Mouse (Mus musculus) MEL (cell line): ENCODE measurements around the gene Stk38l. TPM values are rescaled to one million over a fixed set of nuclear protein-coding genes. Genes with fewer than 3 reads are reported as not detected.

Experiments used
- DNase-seq: peaks from one replicate; pipeline ENCODE4 v3.0.0; 2011; ENCODE audit warnings: low read depth, low spot score
- H3K27ac ChIP-seq: 2 replicates; pipeline ENCODE4 v1.5.1; 2012; ENCODE audit warnings: low read depth, mild to moderate bottlenecking, control low read depth, low read length, moderate library complexity; ENCODE audit not compliant: control insufficient read depth
- H3K27me3 ChIP-seq, 2 experiments: fragments of 150-350 bp in 1 of 2; sonication (generic) in 1 of 2; 2 replicates each; pipeline ENCODE4 v1.6.1; 2012; ENCODE audit warnings: low read length in 2 of 2, mild to moderate bottlenecking in 2 of 2, improper control_type of control experiment in 1 of 2, moderate library complexity in 1 of 2; ENCODE audit not compliant: insufficient read depth in 2 of 2, control insufficient read depth in 1 of 2
- H3K36me3 ChIP-seq, 2 experiments: 2 replicates each; pipeline ENCODE4 v1.6.1; 2012 to 2014; ENCODE audit warnings: low read length in 2 of 2, improper control_type of control experiment in 1 of 2, inconsistent platforms in 1 of 2, mild to moderate bottlenecking in 1 of 2; ENCODE audit not compliant: insufficient read depth in 2 of 2, control insufficient read depth in 1 of 2
- H3K4me1 ChIP-seq, 2 experiments: fragments of 150-350 bp in 1 of 2; sonication (generic) in 1 of 2; 2 replicates each; pipeline ENCODE4 v1.6.1; 2012; ENCODE audit warnings: low read length in 2 of 2, improper control_type of control experiment in 1 of 2, mild to moderate bottlenecking in 1 of 2; ENCODE audit not compliant: insufficient read depth in 2 of 2, control insufficient read depth in 1 of 2
- H3K4me3 ChIP-seq, 2 experiments: fragments of 150-350 bp in 1 of 2; sonication (generic) in 1 of 2; 2 replicates each; pipeline ENCODE4 v1.5.1; 2012; ENCODE audit warnings: low read depth in 2 of 2, low read length in 2 of 2, mild to moderate bottlenecking in 2 of 2, moderate library complexity in 2 of 2, control low read depth in 1 of 2, improper control_type of control experiment in 1 of 2; ENCODE audit not compliant: control insufficient read depth in 1 of 2, insufficient read depth in 1 of 2
- H3K79me2 ChIP-seq: 2 replicates; pipeline ENCODE4 v1.6.1; 2012; ENCODE audit warnings: mild to moderate bottlenecking, low read length, moderate library complexity; ENCODE audit not compliant: control insufficient read depth, poor library complexity, insufficient read depth
- H3K9ac ChIP-seq: 2 replicates; pipeline ENCODE4 v1.6.1; 2012; ENCODE audit warnings: low read depth, mild to moderate bottlenecking, control low read depth, low read length, moderate library complexity; ENCODE audit not compliant: control insufficient read depth, poor library complexity, severe bottlenecking
- H3K9me3 ChIP-seq: fragments of 150-350 bp; sonication (generic); replicated peaks from 2 replicates; pipeline ENCODE4 v1.6.1; 2012; ENCODE audit warnings: mild to moderate bottlenecking, low read length, improper control_type of control experiment, moderate library complexity; ENCODE audit not compliant: insufficient read depth
- BHLHE40 ChIP-seq: IDR thresholded peaks from 2 replicates; pipeline ENCODE4 v1.6.1; 2012; ENCODE audit warnings: low read depth, mild to moderate bottlenecking, inconsistent platforms, low read length, improper control_type of control experiment, borderline replicate concordance
- E2F4 ChIP-seq: IDR thresholded peaks from 2 replicates; pipeline ENCODE4 v1.6.1; 2011; ENCODE audit warnings: low read depth, low read length, improper control_type of control experiment, borderline replicate concordance
- ELF1 ChIP-seq: IDR thresholded peaks from 2 replicates; pipeline ENCODE4 v1.6.1; 2014; ENCODE audit warnings: low read depth, mild to moderate bottlenecking, inconsistent platforms, low read length, improper control_type of control experiment, moderate library complexity
- EP300 ChIP-seq, 2 experiments: IDR thresholded peaks; 2 replicates each; pipeline ENCODE4 v1.6.1; 2011; ENCODE audit warnings: improper control_type of control experiment in 2 of 2, low read length in 2 of 2, low read depth in 1 of 2, mild to moderate bottlenecking in 1 of 2
- ETS1 ChIP-seq: IDR thresholded peaks from 2 replicates; pipeline ENCODE4 v1.6.1; 2012; ENCODE audit warnings: low read depth, mild to moderate bottlenecking, inconsistent platforms, low read length, improper control_type of control experiment, moderate library complexity
- GABPA ChIP-seq: IDR thresholded peaks from 2 replicates; pipeline ENCODE4 v1.6.1; 2012; ENCODE audit warnings: low read depth, mild to moderate bottlenecking, inconsistent platforms, low read length, improper control_type of control experiment, moderate library complexity
- HCFC1 ChIP-seq: IDR thresholded peaks from 2 replicates; pipeline ENCODE4 v1.6.1; 2012; ENCODE audit warnings: low read depth, mild to moderate bottlenecking, inconsistent platforms, low read length, improper control_type of control experiment, moderate library complexity
- MAX ChIP-seq: IDR thresholded peaks from 2 replicates; pipeline ENCODE4 v1.6.1; 2011; ENCODE audit warnings: low read length, improper control_type of control experiment
- MAZ ChIP-seq: IDR thresholded peaks from 2 replicates; pipeline ENCODE4 v1.6.1; 2012; ENCODE audit warnings: low read depth, mild to moderate bottlenecking, inconsistent platforms, low read length, improper control_type of control experiment
- MXI1 ChIP-seq: IDR thresholded peaks from 2 replicates; pipeline ENCODE4 v1.6.1; 2011; ENCODE audit warnings: mild to moderate bottlenecking, low read depth, low read length, improper control_type of control experiment
- MYB ChIP-seq: IDR thresholded peaks from 2 replicates; pipeline ENCODE4 v1.6.1; 2011; ENCODE audit warnings: mild to moderate bottlenecking, low read depth, low read length, improper control_type of control experiment
- MYC ChIP-seq: IDR thresholded peaks from 2 replicates; pipeline ENCODE4 v1.6.1; 2011; ENCODE audit warnings: low read depth, mild to moderate bottlenecking, low read length, improper control_type of control experiment, moderate library complexity
- NELFE ChIP-seq: IDR thresholded peaks from 2 replicates; pipeline ENCODE4 v1.6.1; 2011; ENCODE audit warnings: low read depth, low read length, improper control_type of control experiment
- POLR2A ChIP-seq, 2 experiments: IDR thresholded peaks; 2 replicates each; pipeline ENCODE4 v1.6.1; 2011 to 2012; ENCODE audit warnings: low read length in 2 of 2, mild to moderate bottlenecking in 2 of 2, control low read depth in 1 of 2, improper control_type of control experiment in 1 of 2, low read depth in 1 of 2, moderate library complexity in 1 of 2; ENCODE audit not compliant: control insufficient read depth in 1 of 2, insufficient read depth in 1 of 2, poor library complexity in 1 of 2
- POLR2AphosphoS2 ChIP-seq: IDR thresholded peaks from 2 replicates; pipeline ENCODE4 v1.6.1; 2011; ENCODE audit warnings: low read length, improper control_type of control experiment
- RAD21 ChIP-seq: IDR thresholded peaks from 2 replicates; pipeline ENCODE4 v1.6.1; 2011; ENCODE audit warnings: mild to moderate bottlenecking, low read depth, low read length, improper control_type of control experiment
- SMC3 ChIP-seq: IDR thresholded peaks from 2 replicates; pipeline ENCODE4 v1.6.1; 2011; ENCODE audit warnings: low read depth, low read length, improper control_type of control experiment
- TAL1 ChIP-seq: IDR thresholded peaks from 2 replicates; pipeline ENCODE4 v1.6.1; 2012; ENCODE audit warnings: mild to moderate bottlenecking, inconsistent platforms, low read length, moderate library complexity, mixed read lengths
- UBTF ChIP-seq: IDR thresholded peaks from 2 replicates; pipeline ENCODE4 v1.6.1; 2012; ENCODE audit warnings: low read depth, mild to moderate bottlenecking, inconsistent platforms, low read length, improper control_type of control experiment, moderate library complexity, borderline replicate concordance; ENCODE audit not compliant: insufficient read depth
- USF2 ChIP-seq, 2 experiments: IDR thresholded peaks; 2 replicates each; pipeline ENCODE4 v1.6.1; 2011 to 2012; ENCODE audit warnings: improper control_type of control experiment in 2 of 2, low read length in 2 of 2, borderline replicate concordance in 1 of 2, inconsistent platforms in 1 of 2, low read depth in 1 of 2, mild to moderate bottlenecking in 1 of 2; ENCODE audit not compliant: insufficient read depth in 1 of 2
- ZKSCAN1 ChIP-seq: IDR thresholded peaks from 2 replicates; pipeline ENCODE4 v1.6.1; 2012; ENCODE audit warnings: low read depth, mild to moderate bottlenecking, inconsistent platforms, low read length, improper control_type of control experiment, moderate library complexity
- ZMIZ1 ChIP-seq: IDR thresholded peaks from 2 replicates; pipeline ENCODE4 v1.6.1; 2012; ENCODE audit warnings: low read depth, mild to moderate bottlenecking, inconsistent platforms, low read length, improper control_type of control experiment, moderate library complexity
- polyA plus RNA-seq, 2 experiments: library from polyadenylated mRNA; stranded (reverse) in 1 of 2; unstranded in 1 of 2; fragments of >175 nt in 1 of 2; fragments of >200 nt in 1 of 2; gene quantifications; 2 replicates each; pipeline versions ENCODE4 v1.2.1 to v1.2.4; 2012; ENCODE audit warnings: low replicate concordance in 2 of 2, low read depth in 1 of 2; ENCODE audit not compliant: insufficient read length in 2 of 2, insufficient read depth in 1 of 2, missing spikeins in 1 of 2
- total RNA-seq: library from RNA; depleted of rRNA; stranded (reverse); fragments of 300-350 nt; gene quantifications from 2 replicates; pipeline ENCODE4 v1.2.3, GENCODE M21; 2012

Gene Stk38l
- total and polyA plus RNA-seq, 3 experiments, result 5.1 to 9.2 TPM; not detected in 1

- Histone ChIP-seq H3K36me3 (peaks cover 0 to 6% of the 10 kb centered on the region in 2 experiments; a peak in 2 of 4 replicates), H3K9me3 (no peaks in the 10 kb centered on the region), H3K4me1 (peaks cover 5 to 10% of the 10 kb centered on the region in 2 experiments; a peak in 3 of 4 replicates), H3K27me3 (no peaks in the 10 kb centered on the region), H3K4me3 (no peak overlapping the region), H3K79me2 (no peaks in the 10 kb centered on the region), H3K9ac (no peak overlapping the region), H3K27ac (no peak overlapping the region)
- TF ChIP-seq MXI1 (no peak), POLR2AphosphoS2 (no peak), USF2 (IDR thresholded peaks at IDR 0.05; ENCODE audit: borderline replicate concordance in 1 of 2, insufficient read depth in 1 of 2, low read depth in 1 of 2, low read length in 2 of 2) (no peak), RAD21 (no peak), UBTF (no peak), MYB (no peak), BHLHE40 (no peak), SMC3 (no peak), ETS1 (no peak), ZKSCAN1 (no peak), TAL1 (no peak), HCFC1 (no peak), ZMIZ1 (no peak), E2F4 (no peak), ELF1 (no peak)
- no peak for DNase-seq
Observed at GRCm38 (mm10) chr6:146700461-146700860, 24.3 kb upstream of the Stk38l start.

GRCm38 (mm10) chr6:146702126-146702881 lies 22.5 kb upstream of the Stk38l start:
- H3K9ac ChIP-seq, result no peak overlapping the region
- no peaks in the 10 kb centered on the region for H3K27me3 ChIP-seq
- DNase-seq, result no peak
- no peaks in the 10 kb centered on the region for H3K79me2 ChIP-seq
- H3K36me3 ChIP-seq, result peaks cover 0 to 6% of the 10 kb centered on the region in 2 experiments; a peak in 2 of 4 replicates
- H3K27ac ChIP-seq, result no peak overlapping the region
- TF ChIP-seq BHLHE40 (no peak), NELFE (no peak), MYC (no peak), POLR2A (IDR thresholded peaks at IDR 0.05; ENCODE audit: control insufficient read depth in 1 of 2, insufficient read depth in 1 of 2, low read depth in 1 of 2, low read length in 2 of 2, poor library complexity in 1 of 2) (no peak), POLR2AphosphoS2 (no peak), EP300 (IDR thresholded peaks at IDR 0.05; ENCODE audit: low read depth in 1 of 2, low read length in 2 of 2) (no peak), MAX (no peak), GABPA (no peak), ETS1 (no peak), MAZ (no peak), RAD21 (no peak), UBTF (no peak)
- TF ChIP-seq, all 39 proteins: peak for 0
- Histone ChIP-seq H3K4me3 (no peak overlapping the region), H3K9me3 (no peaks in the 10 kb centered on the region), H3K4me1 (peaks cover 5 to 10% of the 10 kb centered on the region in 2 experiments; a peak in 3 of 4 replicates)
